Mouse (Mus musculus) hindbrain, embryonic 15.5 days (tissue): ENCODE measurements around the gene Ehd1. TPM values are rescaled to one million over a fixed set of nuclear protein-coding genes. Genes with fewer than 3 reads are reported as not detected.
A peak's percentile ranks its signal among the peaks of the same experiment; 100 is the strongest.

Experiments
- ATAC-seq: fragments of 200-750 bp; cut with Nextera tagmentation; 2 replicates; pipeline ENCODE4 v1.8.0; 2017; ENCODE audit warnings: low read depth, moderate number of reproducible peaks, moderate TSS enrichment; ENCODE audit not compliant: low FRiP score
- H3K27ac ChIP-seq: fragments of 300-500 bp; sonication (generic); replicated peaks from 2 replicates; pipeline ENCODE4 v1.5.1; 2015; ENCODE audit warnings: mild to moderate bottlenecking, inconsistent platforms
- H3K27me3 ChIP-seq: fragments of 300-500 bp; sonication (generic); 2 replicates; pipeline ENCODE4 v1.6.1; 2015; ENCODE audit warnings: control low read depth, inconsistent platforms
- H3K36me3 ChIP-seq: fragments of 300-500 bp; sonication (generic); 2 replicates; pipeline ENCODE4 v1.6.1; 2015; ENCODE audit warnings: control low read depth, inconsistent platforms
- H3K4me1 ChIP-seq: fragments of 300-500 bp; sonication (generic); replicated peaks from 2 replicates; pipeline ENCODE4 v1.6.1; 2015; ENCODE audit warnings: control low read depth, inconsistent platforms
- H3K4me2 ChIP-seq: fragments of 300-500 bp; sonication (generic); 2 replicates; pipeline ENCODE4 v1.6.1; 2015; ENCODE audit warnings: moderate library complexity, mild to moderate bottlenecking, inconsistent platforms
- H3K4me3 ChIP-seq: fragments of 300-500 bp; sonication (generic); 2 replicates; pipeline ENCODE4 v1.5.1; 2015; ENCODE audit warnings: mild to moderate bottlenecking, inconsistent platforms
- H3K9ac ChIP-seq: fragments of 300-500 bp; sonication (generic); 2 replicates; pipeline ENCODE4 v1.6.1; 2015; ENCODE audit warnings: inconsistent platforms
- H3K9me3 ChIP-seq: fragments of 300-500 bp; sonication (generic); 2 replicates; pipeline ENCODE4 v1.6.1; 2016; ENCODE audit warnings: control low read depth, inconsistent platforms
- WGBS: fragments of 180-500 bp; shearing (Covaris S2); methylation state at CpG from one replicate; pipeline ENCODE4 v1.1.7; 2015; 5-methylcytosine and 5-hydroxymethylcytosine counted together
- polyA plus RNA-seq: library from polyadenylated mRNA; unstranded; fragments of >200 nt; fragmentation: Nextera tagmentation; extraction: Ambion mirVana; gene quantifications from 2 replicates; pipeline ENCODE4 v1.2.1, GENCODE M21; 2015

Gene Ehd1
- polyA plus RNA-seq, 1 experiment from 2014 or later = 103 TPM

DNA sequence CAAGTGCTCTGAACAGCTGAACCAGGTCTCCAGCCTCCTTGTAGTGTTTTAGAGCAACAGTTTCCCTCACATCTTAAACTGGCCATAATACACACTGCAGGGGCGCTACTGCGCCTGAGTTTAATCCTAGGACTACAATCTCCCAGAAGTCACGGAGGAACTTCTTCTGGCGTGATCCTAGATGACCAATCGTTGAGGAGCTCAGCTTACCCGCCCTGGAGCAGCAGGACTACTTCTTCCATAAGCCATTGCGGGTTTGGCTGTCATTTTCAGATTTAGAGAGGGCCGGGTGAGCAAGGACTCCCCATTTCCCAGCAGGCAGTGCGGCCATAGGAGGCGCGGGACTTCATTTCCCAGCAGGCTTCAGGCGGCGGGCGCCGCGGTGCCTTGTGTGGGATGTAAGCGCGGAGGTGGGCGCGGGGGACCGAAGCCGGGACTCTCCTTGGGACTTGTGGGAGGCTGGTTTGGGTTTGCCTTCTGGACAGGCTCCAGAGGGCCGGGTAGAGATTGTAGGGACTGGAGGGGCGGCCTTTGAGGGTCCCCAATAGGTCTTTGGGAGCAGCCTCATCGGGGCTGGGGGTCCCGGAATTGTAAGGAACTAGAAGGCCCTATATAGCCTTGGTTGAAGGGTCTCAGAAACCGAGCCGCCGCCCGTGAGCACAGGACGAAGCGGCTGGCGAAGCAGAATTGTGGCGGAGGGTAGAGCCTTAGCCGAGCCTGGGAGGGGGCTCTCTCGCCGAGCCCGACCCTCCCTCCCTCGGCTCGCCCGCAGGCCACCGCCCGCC lies 58.3 kb downstream of the Ehd1 start, which contains the start of gene Men1:
Gene Men1 (plus strand): TSS at position 307 of the 785 bp plus-strand sequence.
- Histone ChIP-seq H3K9ac (peak within 1 kb of the TSS; percentile 92), H3K4me3 (peak within 1 kb of the TSS; percentile 84), H3K9me3 (no peaks in the 10 kb centered on the region), H3K4me1 (peaks cover 26% of the 10 kb centered on the region), H3K27ac (peak within 1 kb of the TSS; percentile 84), H3K36me3 (peaks cover 19% of the 10 kb centered on the region), H3K4me2 (peak within 1 kb of the TSS; percentile 90), H3K27me3 (no peaks in the 10 kb centered on the region)
- under 1% methylated on average over 43 of the region's 43 CpGs for WGBS
- ATAC-seq = peak; percentile 96

DNA sequence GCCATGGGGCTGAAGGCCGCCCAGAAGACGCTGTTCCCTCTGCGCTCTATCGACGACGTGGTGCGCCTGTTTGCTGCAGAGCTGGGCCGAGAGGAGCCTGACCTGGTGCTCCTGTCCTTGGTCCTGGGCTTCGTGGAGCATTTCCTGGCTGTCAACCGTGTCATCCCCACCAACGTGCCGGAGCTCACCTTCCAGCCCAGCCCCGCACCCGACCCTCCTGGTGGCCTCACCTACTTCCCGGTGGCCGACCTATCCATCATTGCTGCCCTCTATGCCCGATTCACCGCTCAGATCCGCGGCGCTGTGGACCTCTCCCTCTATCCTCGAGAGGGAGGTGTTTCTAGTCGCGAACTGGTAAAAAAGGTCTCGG lies 58.9 kb downstream of the Ehd1 start:
- no peaks in the 10 kb centered on the region for H3K27me3 ChIP-seq
- no peak for ATAC-seq
- peak overlapping the region; percentile 84 for H3K27ac ChIP-seq
- peak overlapping the region; percentile 92 for H3K9ac ChIP-seq
- H3K4me3 ChIP-seq = peak overlapping the region; percentile 84
- H3K36me3 ChIP-seq = peaks cover 25% of the 10 kb centered on the region
- under 1% methylated on average over 25 of the region's 25 CpGs for WGBS
- H3K4me1 ChIP-seq = peaks cover 29% of the 10 kb centered on the region
- H3K9me3 ChIP-seq = no peaks in the 10 kb centered on the region
- peak overlapping the region; percentile 90 for H3K4me2 ChIP-seq

DNA sequence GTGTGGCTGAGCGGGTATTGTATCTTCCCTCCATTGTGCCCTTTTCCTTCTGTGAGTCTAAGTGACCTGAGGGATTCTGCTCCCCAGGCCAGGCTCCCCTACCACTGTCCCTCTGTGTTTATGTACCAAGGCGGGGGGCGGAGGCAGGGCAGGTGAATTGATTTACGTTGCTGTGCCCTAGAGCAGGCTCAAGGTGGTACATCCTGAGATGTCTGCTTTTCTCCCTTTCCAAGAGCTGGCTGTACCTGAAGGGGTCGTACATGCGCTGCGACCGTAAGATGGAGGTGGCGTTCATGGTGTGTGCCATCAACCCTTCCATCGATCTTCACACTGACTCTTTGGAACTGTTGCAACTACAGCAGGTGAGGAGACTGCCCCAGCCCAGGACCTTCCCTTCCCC lies 60.4 kb downstream of the Ehd1 start:
- Histone ChIP-seq H3K36me3 (peaks cover 27% of the 10 kb centered on the region), H3K27ac (no peak overlapping the region), H3K4me1 (peaks cover 40% of the 10 kb centered on the region), H3K27me3 (no peaks in the 10 kb centered on the region), H3K9ac (0 out of 2 replicates have a peak overlapping the region, but pooled peaks have one; percentile 92), H3K9me3 (no peaks in the 10 kb centered on the region), H3K4me3 (peak overlapping the region; percentile 84; the same call in 1 of the 2 replicates), H3K4me2 (peak overlapping the region; percentile 90)
- ATAC-seq = no peak
- 92% methylated on average over 10 of the region's 10 CpGs for WGBS

DNA sequence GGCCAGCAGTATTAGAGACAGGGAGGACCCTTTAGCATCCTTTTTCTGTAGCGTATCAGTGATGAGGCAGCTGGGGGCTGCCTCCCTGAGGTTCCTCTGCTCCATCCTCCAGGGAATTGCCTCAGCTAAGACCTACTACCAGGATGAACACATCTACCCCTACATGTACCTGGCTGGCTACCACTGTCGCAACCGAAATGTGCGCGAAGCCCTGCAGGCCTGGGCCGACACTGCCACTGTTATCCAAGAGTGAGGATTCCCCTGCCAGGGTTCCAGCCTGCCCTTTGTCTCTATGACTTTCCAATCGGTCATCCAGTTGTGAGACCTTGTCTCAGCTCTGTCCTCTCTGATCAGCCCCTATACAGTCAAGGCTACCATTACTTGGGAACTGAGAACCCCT lies 61.6 kb downstream of the Ehd1 start:
- ATAC-seq = no peak
- WGBS = 94% methylated on average over 7 of the region's 7 CpGs
- Histone ChIP-seq H3K9ac (no peak overlapping the region), H3K27me3 (no peaks in the 10 kb centered on the region), H3K4me3 (no peak overlapping the region), H3K4me2 (no peak overlapping the region), H3K36me3 (peaks cover 32% of the 10 kb centered on the region), H3K9me3 (no peaks in the 10 kb centered on the region), H3K4me1 (peaks cover 39% of the 10 kb centered on the region), H3K27ac (no peak overlapping the region)

DNA sequence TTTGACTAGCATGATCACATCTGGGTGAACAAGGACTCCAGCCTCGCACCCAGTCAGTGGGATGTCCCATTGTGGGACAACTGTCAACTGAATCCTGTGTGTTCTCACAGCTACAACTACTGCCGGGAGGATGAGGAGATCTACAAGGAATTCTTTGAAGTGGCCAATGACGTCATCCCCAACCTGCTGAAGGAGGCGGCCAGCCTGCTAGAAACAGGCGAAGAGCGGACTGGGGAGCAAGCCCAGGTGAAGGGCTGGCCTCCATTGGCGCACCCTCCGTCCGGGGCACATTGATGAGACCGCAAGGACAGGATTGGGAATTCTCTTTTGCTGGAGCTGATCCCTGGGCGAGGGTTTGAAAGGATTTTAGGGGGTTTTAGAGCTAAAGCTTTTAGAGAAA lies 62.2 kb downstream of the Ehd1 start:
- no peak overlapping the region for H3K9ac ChIP-seq
- peaks cover 32% of the 10 kb centered on the region for H3K36me3 ChIP-seq
- 97% methylated on average over 11 of the region's 11 CpGs for WGBS
- H3K9me3 ChIP-seq = no peaks in the 10 kb centered on the region
- H3K4me3 ChIP-seq = no peak overlapping the region
- H3K27ac ChIP-seq = no peak overlapping the region
- H3K27me3 ChIP-seq = no peaks in the 10 kb centered on the region
- H3K4me2 ChIP-seq = no peak overlapping the region
- peaks cover 39% of the 10 kb centered on the region for H3K4me1 ChIP-seq
- ATAC-seq = no peak

DNA sequence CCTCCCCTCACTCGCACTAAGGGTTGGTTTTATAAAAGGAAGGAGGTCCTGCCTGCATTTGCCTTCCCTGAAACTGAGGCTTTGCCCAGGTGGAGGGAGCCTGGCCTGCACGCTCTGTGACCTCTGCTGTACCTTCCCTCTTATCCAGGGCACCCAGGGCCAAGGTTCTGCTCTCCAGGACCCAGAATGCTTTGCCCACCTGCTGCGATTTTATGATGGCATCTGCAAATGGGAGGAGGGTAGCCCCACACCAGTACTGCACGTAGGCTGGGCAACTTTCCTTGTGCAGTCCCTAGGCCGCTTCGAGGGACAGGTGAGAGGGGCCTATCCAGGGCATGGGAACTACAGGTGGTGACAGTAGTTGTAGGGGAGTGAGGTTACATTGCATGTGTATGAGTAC lies 62.7 kb downstream of the Ehd1 start:
- H3K27ac ChIP-seq = no peak overlapping the region
- H3K4me1 ChIP-seq = peaks cover 39% of the 10 kb centered on the region
- WGBS = 95% methylated on average over 6 of the region's 6 CpGs
- H3K9ac ChIP-seq = no peak overlapping the region
- H3K27me3 ChIP-seq = no peaks in the 10 kb centered on the region
- peaks cover 36% of the 10 kb centered on the region for H3K36me3 ChIP-seq
- no peak for ATAC-seq
- H3K4me3 ChIP-seq = no peak overlapping the region
- H3K9me3 ChIP-seq = no peaks in the 10 kb centered on the region
- no peak overlapping the region for H3K4me2 ChIP-seq

DNA sequence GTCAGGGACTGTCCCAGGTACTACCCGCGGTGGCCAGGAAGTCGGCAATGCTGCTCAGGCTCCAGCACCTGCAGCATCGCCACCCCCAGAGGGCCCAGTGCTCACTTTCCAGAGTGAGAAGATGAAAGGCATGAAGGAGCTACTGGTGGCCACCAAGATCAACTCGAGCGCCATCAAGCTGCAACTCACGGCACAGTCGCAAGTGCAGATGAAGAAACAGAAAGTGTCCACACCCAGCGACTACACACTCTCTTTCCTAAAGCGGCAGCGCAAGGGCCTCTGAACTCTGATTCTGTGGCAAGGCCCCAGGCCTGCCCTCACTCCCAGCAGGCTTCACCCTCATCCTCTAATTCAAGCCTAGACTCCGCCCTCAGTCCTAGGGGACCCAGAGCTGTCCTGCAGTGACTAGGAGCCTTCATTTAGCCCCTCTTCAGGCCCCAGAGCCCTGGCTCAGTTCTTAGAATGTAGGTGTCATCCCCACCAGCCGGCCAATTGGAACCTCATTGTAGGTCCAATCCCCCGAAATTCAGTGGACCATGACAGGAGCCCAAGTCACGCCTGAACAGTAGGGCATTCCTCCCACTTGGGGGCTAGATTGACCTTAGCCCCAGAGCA lies 63.5 kb downstream of the Ehd1 start:
- 65% methylated on average over 15 of the region's 15 CpGs for WGBS
- no peak overlapping the region for H3K4me3 ChIP-seq
- H3K9ac ChIP-seq = no peak overlapping the region
- no peaks in the 10 kb centered on the region for H3K27me3 ChIP-seq
- H3K36me3 ChIP-seq = peaks cover 43% of the 10 kb centered on the region
- H3K4me2 ChIP-seq = peak overlapping the region; percentile 79; the same call in 1 of the 2 replicates
- ATAC-seq = no peak
- H3K4me1 ChIP-seq = peaks cover 39% of the 10 kb centered on the region
- peak overlapping the region; percentile 10; the same call in 1 of the 2 replicates for H3K27ac ChIP-seq
- H3K9me3 ChIP-seq = no peaks in the 10 kb centered on the region

DNA sequence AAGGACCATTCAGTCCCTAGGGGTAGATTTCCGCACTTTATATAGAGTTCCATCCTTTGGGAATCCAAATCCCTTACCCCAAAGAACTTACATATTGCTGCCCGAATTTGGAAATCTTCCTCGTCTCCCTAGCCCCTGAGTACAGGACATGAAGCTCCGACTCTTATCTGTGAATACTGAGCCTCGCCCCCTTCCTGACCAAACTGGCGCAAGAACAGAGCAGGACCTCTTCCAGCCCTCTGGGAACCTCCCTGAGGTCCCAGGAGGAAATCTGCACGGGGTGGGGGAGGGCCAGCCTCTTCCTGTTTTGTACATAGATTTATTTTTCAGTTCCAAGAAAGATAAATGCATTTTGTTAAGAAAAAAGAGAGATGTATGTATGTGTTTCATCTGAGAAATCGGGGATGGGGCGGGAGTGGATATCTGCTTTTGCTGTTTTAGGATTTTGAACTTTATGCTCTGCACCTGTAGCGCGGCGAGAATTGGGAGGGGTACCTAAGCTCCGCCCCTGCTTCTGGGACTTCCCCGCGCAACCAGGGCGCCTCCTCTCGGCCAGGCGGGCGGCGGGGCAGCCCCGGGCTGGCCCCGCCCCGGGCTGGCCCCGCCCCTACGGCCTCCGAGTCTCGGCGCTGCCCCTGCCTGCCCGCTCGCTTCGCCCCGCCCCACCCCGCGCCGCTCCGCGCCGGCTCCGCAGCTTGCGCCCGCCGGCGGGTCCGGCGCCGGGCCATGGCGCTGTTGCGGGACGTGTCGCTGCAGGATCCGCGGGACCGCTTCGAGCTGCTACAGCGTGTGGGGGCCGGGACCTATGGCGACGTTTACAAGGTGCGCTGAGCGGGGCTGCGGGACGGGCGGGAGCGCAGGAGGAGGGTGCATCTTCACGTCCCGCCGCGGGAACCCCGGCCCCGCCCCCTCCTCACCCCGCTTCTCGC lies 64.3 kb downstream of the Ehd1 start, which contains the start of gene Map4k2:
Gene Map4k2 (plus strand): TSS at position 612 of the 929 bp plus-strand sequence.
- peak; percentile 65; the same call in 1 of the 2 replicates for ATAC-seq
- no peaks in the 10 kb centered on the region for H3K9me3 ChIP-seq
- peak within 1 kb of the TSS; percentile 43 for H3K27ac ChIP-seq
- WGBS = 10% methylated on average over 55 of the region's 72 CpGs
- peaks cover 51% of the 10 kb centered on the region for H3K36me3 ChIP-seq
- peak within 1 kb of the TSS; percentile 79 for H3K4me2 ChIP-seq
- H3K4me3 ChIP-seq = peak within 1 kb of the TSS; percentile 52
- H3K4me1 ChIP-seq = peaks cover 36% of the 10 kb centered on the region
- H3K9ac ChIP-seq = peak within 1 kb of the TSS; percentile 51
- H3K27me3 ChIP-seq = no peaks in the 10 kb centered on the region

DNA sequence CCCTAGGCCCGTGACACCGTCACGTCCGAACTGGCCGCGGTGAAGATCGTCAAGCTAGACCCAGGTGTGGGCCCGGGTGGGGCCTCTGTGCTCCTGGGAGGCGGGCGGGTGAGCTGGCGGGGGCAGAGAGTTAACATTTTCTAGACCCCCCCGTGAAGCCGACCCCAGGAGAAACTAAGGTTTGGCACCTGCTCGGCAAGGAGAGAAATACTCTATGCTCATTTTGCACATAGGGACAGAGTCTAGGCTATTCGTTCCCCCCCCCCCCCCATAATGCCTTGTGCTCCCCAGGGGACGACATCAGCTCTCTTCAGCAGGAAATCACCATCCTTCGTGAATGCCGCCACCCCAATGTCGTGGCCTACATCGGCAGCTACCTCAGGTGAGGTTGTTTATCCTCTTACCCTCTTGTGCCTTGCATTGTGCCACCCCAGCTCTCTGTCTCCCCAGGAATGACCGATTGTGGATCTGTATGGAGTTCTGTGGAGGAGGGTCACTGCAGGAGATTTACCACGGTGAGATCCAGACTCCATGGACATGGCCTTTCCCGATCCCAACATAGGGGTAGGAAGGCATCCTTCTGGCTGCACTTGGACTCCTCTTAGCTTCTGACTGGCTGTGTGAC lies 65.0 kb downstream of the Ehd1 start:
- no peak for ATAC-seq
- Histone ChIP-seq H3K36me3 (peaks cover 58% of the 10 kb centered on the region), H3K4me2 (peak overlapping the region; percentile 79), H3K9me3 (no peaks in the 10 kb centered on the region), H3K9ac (peak overlapping the region; percentile 51), H3K27ac (peak overlapping the region; percentile 43), H3K27me3 (no peaks in the 10 kb centered on the region), H3K4me3 (peak overlapping the region; percentile 52), H3K4me1 (peaks cover 28% of the 10 kb centered on the region)
- 10% methylated on average over 23 of the region's 23 CpGs for WGBS

DNA sequence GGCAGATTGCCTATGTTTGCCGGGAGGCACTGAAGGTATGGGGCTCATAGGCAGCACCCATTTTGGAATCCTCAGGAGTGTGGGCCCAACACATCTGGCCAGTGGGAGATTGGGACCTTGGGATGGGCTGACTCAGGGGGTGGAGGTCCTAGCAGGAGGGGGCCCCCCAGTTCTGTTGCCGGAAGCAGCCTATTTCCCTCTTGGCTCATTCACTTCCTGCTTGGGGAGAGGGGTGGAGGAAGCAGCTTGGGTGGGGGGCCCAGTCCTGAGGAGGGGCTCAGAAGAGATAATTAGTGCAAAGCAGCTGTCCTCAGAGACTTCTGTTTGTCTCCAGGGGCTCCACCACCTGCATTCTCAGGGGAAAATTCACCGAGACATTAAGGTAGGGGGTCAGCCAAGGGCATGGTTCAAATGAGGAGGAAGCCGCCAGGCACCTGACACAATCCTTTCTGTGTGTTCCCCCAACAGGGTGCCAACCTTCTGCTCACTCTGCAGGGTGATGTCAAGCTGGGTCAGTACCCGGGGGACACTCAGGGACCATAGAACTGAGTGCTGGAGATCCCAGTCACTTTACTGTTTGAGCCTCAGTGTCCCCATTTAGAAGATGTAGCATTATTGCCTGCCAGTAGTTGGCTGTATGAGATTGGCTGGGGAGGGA lies 65.9 kb downstream of the Ehd1 start:
- Histone ChIP-seq H3K27ac (no peak overlapping the region), H3K27me3 (no peaks in the 10 kb centered on the region), H3K36me3 (peaks cover 62% of the 10 kb centered on the region), H3K9me3 (no peaks in the 10 kb centered on the region), H3K9ac (no peak overlapping the region), H3K4me1 (peaks cover 20% of the 10 kb centered on the region), H3K4me2 (peak overlapping the region; percentile 79), H3K4me3 (no peak overlapping the region)
- WGBS = 73% methylated on average over 5 of the region's 5 CpGs
- ATAC-seq = no peak
